Mouse (Mus musculus) CH12.LX (cell line): ENCODE measurements around the gene Fam69b.

Experiments
- CTCF ChIP-seq, 2 experiments: IDR thresholded peaks in 1 of 2; conservative IDR thresholded peaks in 1 of 2; 2 replicates each; pipeline ENCODE4 v1.5.1; 2011 to 2012; ENCODE audit warnings: low read depth in 2 of 2, low read length in 2 of 2, improper control_type of control experiment in 1 of 2, inconsistent platforms in 1 of 2, mild to moderate bottlenecking in 1 of 2, moderate library complexity in 1 of 2
- EP300 ChIP-seq: IDR thresholded peaks from 2 replicates; pipeline ENCODE4 v1.6.1; 2011; ENCODE audit warnings: low read length, improper control_type of control experiment
- GABPA ChIP-seq: IDR thresholded peaks from 2 replicates; pipeline ENCODE4 v1.6.1; 2012; ENCODE audit warnings: low read depth, low read length, improper control_type of control experiment, inconsistent platforms; ENCODE audit not compliant: insufficient replicate concordance
- MEF2A ChIP-seq: IDR thresholded peaks from 2 replicates; pipeline ENCODE4 v1.6.1; 2014; ENCODE audit warnings: low read depth, mild to moderate bottlenecking, inconsistent platforms, low read length, improper control_type of control experiment, borderline replicate concordance
- POLR2A ChIP-seq: IDR thresholded peaks from 2 replicates; pipeline ENCODE4 v1.6.1; 2011; ENCODE audit warnings: low read depth, mild to moderate bottlenecking, improper control_type of control experiment, low read length
- ZKSCAN1 ChIP-seq: IDR thresholded peaks from 2 replicates; pipeline ENCODE4 v1.6.1; 2012; ENCODE audit warnings: low read depth, inconsistent platforms, low read length, improper control_type of control experiment, borderline replicate concordance

- TF ChIP-seq EP300: no peak
- no peak for TF ChIP-seq CTCF (conservative IDR thresholded peaks at IDR 0.05 in 1 of 2, IDR thresholded peaks at IDR 0.05 in 1 of 2; ENCODE audit: low read depth in 2 of 2, low read length in 2 of 2)
- no peak for TF ChIP-seq MEF2A
- TF ChIP-seq GABPA: no peak
- no peak for TF ChIP-seq ZKSCAN1
- no peak for TF ChIP-seq POLR2A
These were observed 9.2 kb downstream of the Fam69b start for GRCm38 (mm10) chr2:26637316-26637932.
